Mouse (Mus musculus) megakaryocyte, embryonic 14.5 days (primary cell): ENCODE results near the gene Ncoa6.

Experiments used
- FLI1 ChIP-seq: IDR thresholded peaks from 2 replicates; pipeline ENCODE4 v1.6.1; 2012; ENCODE audit warnings: low read length, inconsistent platforms, mixed read lengths
- GATA1 ChIP-seq: IDR thresholded peaks from 3 replicates; pipeline ENCODE4 v1.6.1; 2012; ENCODE audit warnings: mixed read lengths, low read length, inconsistent platforms, borderline replicate concordance

DNA sequence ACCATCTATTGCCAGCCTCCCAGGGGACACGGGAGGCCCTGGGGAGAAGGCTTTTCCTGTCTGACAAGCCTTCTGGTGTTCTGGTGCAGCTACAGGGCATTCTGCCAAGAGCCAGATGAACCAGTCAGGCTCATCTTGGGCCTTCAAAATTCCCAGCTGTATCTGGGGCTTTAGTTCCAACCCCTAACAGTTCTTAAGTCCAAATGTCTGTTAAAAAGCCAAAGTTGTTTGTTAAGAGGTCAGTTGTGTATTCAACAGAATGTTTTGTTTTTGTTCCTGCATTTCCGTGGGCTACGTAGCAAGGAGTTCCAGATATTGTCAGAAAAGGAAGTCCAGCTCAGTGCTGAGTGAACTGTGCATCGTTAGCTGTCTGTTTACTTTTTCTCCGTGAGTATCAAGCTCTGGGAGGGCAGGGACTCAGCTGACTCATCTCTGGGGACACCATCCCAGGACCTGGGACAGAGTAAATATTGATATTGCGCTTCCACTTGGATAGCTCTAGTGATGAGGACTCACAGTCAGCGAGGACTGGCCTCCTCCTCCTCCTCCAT lies 104.3 kb downstream of the Ncoa6 start:
- TF ChIP-seq FLI1 (no peak), GATA1 (no peak)
